Mouse (Mus musculus) cerebral cortex, adult 2 months (tissue): Measurements from ENCODE around the gene Tecr.

Experiments used
- WGBS: fragments of 180-500 bp; shearing (Covaris S2); methylation state at CpG from one replicate; pipeline ENCODE4 v1.1.7; 2018; 5-methylcytosine and 5-hydroxymethylcytosine counted together

The Tecr gene

GRCm38 (mm10) chr8:83579676-83580075 is 28.1 kb downstream of the Tecr start:
- WGBS: 83% methylated on average over 8 of the region's 8 CpGs

- WGBS: 53% methylated on average over 17 of the region's 17 CpGs
Observed at GRCm38 (mm10) chr8:83578131-83579055, 29.4 kb downstream of the Tecr start.

- 35% methylated on average over 9 of the region's 9 CpGs for WGBS
Observed at GRCm38 (mm10) chr8:83577384-83577791, 30.4 kb downstream of the Tecr start.

- WGBS: 66% methylated on average over 4 of the region's 4 CpGs
Observed at GRCm38 (mm10) chr8:83576921-83577320, 30.9 kb downstream of the Tecr start.

GRCm38 (mm10) chr8:83576516-83576895 is 31.3 kb downstream of the Tecr start:
- 47% methylated on average over 4 of the region's 4 CpGs for WGBS

GRCm38 (mm10) chr8:83575561-83576515 is 31.9 kb downstream of the Tecr start:
- 56% methylated on average over 17 of the region's 17 CpGs for WGBS

- 51% methylated on average over 15 of the region's 15 CpGs for WGBS
Observed at GRCm38 (mm10) chr8:83574631-83575315, 33.0 kb downstream of the Tecr start.

- 69% methylated on average over 18 of the region's 18 CpGs for WGBS
Observed at GRCm38 (mm10) chr8:83573140-83573875, 34.5 kb downstream of the Tecr start.

- 81% methylated on average over 5 of the region's 5 CpGs for WGBS
Observed at GRCm38 (mm10) chr8:83572246-83572812, 35.4 kb downstream of the Tecr start.

GRCm38 (mm10) chr8:83571791-83572190 is 36.0 kb downstream of the Tecr start:
- WGBS: 88% methylated on average over 10 of the region's 10 CpGs

- WGBS: 73% methylated on average over 6 of the region's 7 CpGs
Observed at GRCm38 (mm10) chr8:83571001-83571340, 36.8 kb downstream of the Tecr start.

- 65% methylated on average over 15 of the region's 15 CpGs for WGBS
Observed at GRCm38 (mm10) chr8:83570272-83571000, 37.3 kb downstream of the Tecr start.

GRCm38 (mm10) chr8:83569165-83569564 is 38.6 kb downstream of the Tecr start:
- 63% methylated on average over 4 of the region's 4 CpGs for WGBS

- 71% methylated on average over 5 of the region's 5 CpGs for WGBS
Observed at GRCm38 (mm10) chr8:83568755-83569154, 39.0 kb downstream of the Tecr start.

- WGBS: 49% methylated on average over 5 of the region's 5 CpGs
Observed at GRCm38 (mm10) chr8:83568128-83568527, 39.6 kb downstream of the Tecr start.

GRCm38 (mm10) chr8:83567668-83568067 is 40.1 kb downstream of the Tecr start:
- WGBS: 34% methylated on average over 3 of the region's 3 CpGs

GRCm38 (mm10) chr8:83566469-83567395 is 41.0 kb downstream of the Tecr start, which contains the start of gene Ndufb7:
Ndufb7 (plus strand) TSS chr8:83566671.
- under 1% methylated on average over 48 of the region's 48 CpGs for whole genome bisulfite sequencing

GRCm38 (mm10) chr8:83565731-83566375 is 41.9 kb downstream of the Tecr start:
- 77% methylated on average over 9 of the region's 9 CpGs for WGBS
